Mouse (Mus musculus) adrenal gland, adult 2 months (tissue): ENCODE measurements around the gene H2-M5. TPM values are rescaled to one million over a fixed set of nuclear protein-coding genes. Genes with fewer than 3 reads are reported as not detected.

Experiments
- DNase-seq: peaks from one replicate; pipeline ENCODE4 v3.0.0; 2021
- polyA plus RNA-seq: library from polyadenylated mRNA; depleted of rRNA; stranded (reverse); fragments of >200 nt; gene quantifications from 2 replicates; pipeline ENCODE4 v1.2.3, GENCODE M21; 2012; rRNA removed
- total RNA-seq, 2 experiments: library from RNA; stranded (reverse); gene quantifications; 2 replicates each; pipeline ENCODE4 v1.2.3; 2021

H2-M5 gene
- total and polyA plus RNA-seq, 3 experiments = not detected

DNA sequence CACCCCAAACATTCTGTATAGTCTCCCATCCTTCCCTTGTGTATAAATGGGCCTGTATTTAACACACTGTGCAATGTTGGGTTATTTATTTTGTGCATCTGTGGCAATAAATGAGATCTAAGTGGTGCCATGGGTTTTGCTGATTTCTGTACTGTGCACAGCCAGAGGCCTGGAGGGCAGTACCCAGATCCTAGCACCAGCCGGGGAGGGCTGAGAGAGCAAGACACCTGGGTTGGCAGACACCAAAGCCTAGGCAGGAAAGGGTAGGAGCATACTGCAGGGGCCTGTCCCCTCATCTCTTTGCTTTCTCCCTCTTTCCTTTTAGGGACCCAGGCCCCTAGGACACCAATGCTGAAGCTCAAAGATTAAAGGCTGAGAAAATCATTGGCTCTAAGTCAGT lies 41.1 kb downstream of the H2-M5 start:
- DNase-seq = no peak

DNA sequence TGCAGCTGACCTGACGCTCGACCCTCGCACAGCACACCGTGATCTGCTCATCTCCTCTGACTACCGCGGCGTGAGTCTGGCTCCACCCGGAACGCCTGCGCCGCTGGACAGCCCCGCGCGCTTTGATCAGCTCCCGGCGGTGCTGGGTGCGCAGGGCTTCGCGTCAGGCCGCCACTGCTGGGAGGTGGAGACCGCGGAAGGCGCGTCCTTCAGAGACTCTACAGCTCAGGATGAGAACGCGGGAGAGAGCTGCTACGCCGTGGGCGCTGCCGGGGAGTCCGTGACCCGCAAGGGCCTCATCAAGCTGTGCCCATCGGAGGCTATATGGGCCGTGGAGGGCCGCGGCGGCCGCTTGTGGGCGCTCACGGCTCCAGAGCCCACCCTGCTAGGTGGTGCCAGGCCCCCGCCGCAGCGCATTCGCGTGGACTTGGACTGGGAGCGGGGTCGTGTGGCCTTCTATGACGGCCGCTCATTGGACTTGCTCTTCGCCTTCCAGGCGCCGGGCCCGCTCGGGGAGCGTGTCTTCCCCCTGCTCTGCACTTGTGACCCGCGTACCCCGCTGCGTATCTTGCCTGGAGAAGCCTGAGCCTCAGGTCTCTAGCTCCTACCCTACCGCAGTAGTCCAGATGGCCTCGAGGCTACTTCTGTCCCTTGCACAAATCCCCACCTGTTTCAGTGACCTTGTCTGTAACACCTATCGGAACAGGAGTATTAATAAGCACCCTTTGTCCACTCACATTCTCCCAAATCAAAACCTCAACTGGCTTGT lies 42.1 kb downstream of the H2-M5 start:
- DNase-seq = peak; percentile 85

DNA sequence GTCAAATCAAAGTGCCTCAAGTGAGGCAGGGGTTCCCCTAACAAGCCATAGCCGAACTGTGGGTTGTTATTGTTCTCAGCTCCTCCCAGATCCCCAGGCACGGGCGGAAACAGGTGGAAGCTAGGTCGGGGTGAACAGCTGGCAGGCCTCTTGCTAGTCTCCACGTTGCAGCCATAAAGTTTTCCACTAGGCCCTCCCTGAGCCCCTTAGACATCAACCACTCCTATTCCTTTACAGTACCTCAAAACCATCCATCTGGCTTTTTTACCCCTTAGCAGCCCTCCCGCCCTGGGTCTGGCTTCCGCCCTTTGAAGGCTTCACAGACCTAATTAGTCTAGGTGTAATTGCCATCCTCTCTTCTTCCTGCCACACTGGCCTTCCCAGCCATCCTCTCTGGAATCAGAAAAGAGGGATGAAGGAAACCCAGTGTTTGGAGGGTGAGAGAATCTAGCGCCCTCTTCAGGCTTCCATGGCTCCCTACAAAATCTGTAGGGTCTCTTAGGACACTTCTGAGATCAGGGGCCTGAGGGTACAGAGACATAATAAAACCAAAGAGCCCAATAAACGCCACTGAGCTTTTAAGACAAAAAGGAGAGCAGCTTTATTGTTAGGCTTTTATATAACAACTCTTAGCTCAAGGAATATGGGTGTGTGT lies 45.1 kb downstream of the H2-M5 start:
- DNase-seq = no peak

- no peak for DNase-seq
Observed at GRCm38 (mm10) chr17:36943691-36944090, 45.6 kb downstream of the H2-M5 start.

DNA sequence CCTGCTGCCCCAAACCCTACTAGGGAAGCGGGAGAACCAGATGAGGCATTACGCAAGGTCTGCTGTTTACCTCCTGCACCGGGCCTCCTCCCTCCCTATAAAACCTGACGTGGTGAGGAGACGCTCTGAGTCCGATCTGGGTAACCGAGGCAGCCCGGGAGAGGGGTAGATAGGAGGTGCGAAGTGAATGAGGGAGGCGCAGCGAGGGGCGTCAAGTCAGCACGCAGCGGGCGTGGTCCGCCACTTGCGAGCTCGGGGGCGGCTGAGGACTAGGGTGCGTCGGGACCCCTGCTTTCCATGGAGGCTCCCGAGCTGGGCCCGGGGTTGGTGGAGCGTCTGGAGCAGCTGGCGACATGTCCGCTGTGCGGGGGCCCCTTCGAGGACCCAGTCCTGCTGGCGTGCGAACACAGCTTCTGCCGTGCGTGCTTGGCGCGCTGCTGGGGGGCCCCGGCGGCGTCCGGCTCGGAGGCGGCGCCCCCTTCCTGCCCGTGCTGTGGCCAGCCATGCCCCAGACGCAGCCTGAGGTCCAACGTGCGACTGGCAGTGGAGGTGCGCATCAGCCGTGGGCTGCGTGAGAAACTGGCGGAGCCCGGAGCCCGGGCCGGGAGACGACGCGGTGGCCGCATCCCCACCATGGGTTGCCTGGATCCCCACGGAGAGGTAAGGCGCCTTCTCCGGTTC lies 46.4 kb downstream of the H2-M5 start, which contains the start of gene Rnf39:
Gene Rnf39, plus strand, starts transcription at position 128 of the 681 bp plus-strand sequence.
- peak; percentile 42 for DNase-seq

GRCm38 (mm10) chr17:36942391-36942790 lies 46.9 kb downstream of the H2-M5 start:
- DNase-seq = peak; percentile 51

GRCm38 (mm10) chr17:36938056-36938455 lies 51.3 kb downstream of the H2-M5 start:
- DNase-seq = peak; percentile 87

Other genes starting within 250 kb of the H2-M5 start
- not detected for gene H2-M10.5, start 216.6 kb downstream of the H2-M5 start, total RNA-seq
- gene H2-M10.5, start 216.6 kb downstream of the H2-M5 start, polyA plus RNA-seq = not detected in 2 replicates
- not detected for gene H2-M10.6, start 177.4 kb downstream of the H2-M5 start, total RNA-seq
- gene H2-M10.6, start 177.4 kb downstream of the H2-M5 start, polyA plus RNA-seq = not detected in 2 replicates
- gene Trim26, start 152.4 kb downstream of the H2-M5 start, total RNA-seq = 10 to 100 TPM; 49.1 to 54.6 TPM
- 38.8 and 40.9 TPM in 2 replicates for gene Trim26, start 152.4 kb downstream of the H2-M5 start, polyA plus RNA-seq
- not detected for gene Trim15, start 122.3 kb downstream of the H2-M5 start, total RNA-seq
- not detected in 2 replicates for gene Trim15, start 122.3 kb downstream of the H2-M5 start, polyA plus RNA-seq
- gene Trim10, start 120.0 kb downstream of the H2-M5 start, total RNA-seq = under 1 TPM; 0.12 to 0.14 TPM
- gene Trim10, start 120.0 kb downstream of the H2-M5 start, polyA plus RNA-seq = 0.04 TPM in 1 of 2 replicates, not detected in the other
- 1 to 10 TPM in 1 of 2 experiments, under 1 TPM in 1; 0.23 to 1.3 TPM for gene Trim40, start 99.4 kb downstream of the H2-M5 start, total RNA-seq
- gene Trim40, start 99.4 kb downstream of the H2-M5 start, polyA plus RNA-seq = 0.33 and 0.86 TPM in 2 replicates
- gene Trim31, start 91.4 kb downstream of the H2-M5 start, total RNA-seq = not detected
- not detected in 2 replicates for gene Trim31, start 91.4 kb downstream of the H2-M5 start, polyA plus RNA-seq
- gene Rnf39, start 46.6 kb downstream of the H2-M5 start, total RNA-seq = under 1 TPM; 0.35 to 0.49 TPM
- 0.29 and 2.1 TPM in 2 replicates for gene Rnf39, start 46.6 kb downstream of the H2-M5 start, polyA plus RNA-seq
- gene Ppp1r11, start 37.8 kb downstream of the H2-M5 start, total RNA-seq = 100 to 1,000 TPM; 104 to 111 TPM
- 21.4 and 23.1 TPM in 2 replicates for gene Ppp1r11, start 37.8 kb downstream of the H2-M5 start, polyA plus RNA-seq
- 10 to 100 TPM; 41.1 to 41.6 TPM for gene Znrd1, start 31.0 kb downstream of the H2-M5 start, total RNA-seq
- 11.6 and 12.8 TPM in 2 replicates for gene Znrd1, start 31.0 kb downstream of the H2-M5 start, polyA plus RNA-seq
- 10 to 100 TPM; 12.4 to 14.8 TPM for gene Znrd1as, start 30.9 kb downstream of the H2-M5 start, total RNA-seq
- gene Znrd1as, start 30.9 kb downstream of the H2-M5 start, polyA plus RNA-seq = 0.32 and 0.57 TPM in 2 replicates
- gene 2410137M14Rik, start 8.3 kb downstream of the H2-M5 start, total RNA-seq = not detected
- gene 2410137M14Rik, start 8.3 kb downstream of the H2-M5 start, polyA plus RNA-seq = not detected in 2 replicates
- gene Zfp57, start 11.6 kb upstream of the H2-M5 start, total RNA-seq = 1 to 10 TPM; 2.0 to 2.1 TPM
- 0.70 and 0.98 TPM in 2 replicates for gene Zfp57, start 11.6 kb upstream of the H2-M5 start, polyA plus RNA-seq
- gene Mog, start 33.9 kb upstream of the H2-M5 start, total RNA-seq = not detected
- gene Mog, start 33.9 kb upstream of the H2-M5 start, polyA plus RNA-seq = not detected in 2 replicates
- gene Gabbr1, start 56.4 kb upstream of the H2-M5 start, total RNA-seq = 10 to 100 TPM; 22.5 to 25.7 TPM
- gene Gabbr1, start 56.4 kb upstream of the H2-M5 start, polyA plus RNA-seq = 28.3 and 29.1 TPM in 2 replicates
- not detected for gene Olfr90, start 99.0 kb upstream of the H2-M5 start, total RNA-seq
- gene Olfr90, start 99.0 kb upstream of the H2-M5 start, polyA plus RNA-seq = not detected in 2 replicates
- gene Olfr91, start 108.7 kb upstream of the H2-M5 start, total RNA-seq = not detected
- not detected in 2 replicates for gene Olfr91, start 108.7 kb upstream of the H2-M5 start, polyA plus RNA-seq
- not detected for gene Olfr92, start 130.6 kb upstream of the H2-M5 start, total RNA-seq
- gene Olfr92, start 130.6 kb upstream of the H2-M5 start, polyA plus RNA-seq = not detected in 2 replicates
- not detected for gene Olfr93, start 172.0 kb upstream of the H2-M5 start, total RNA-seq
- gene Olfr93, start 172.0 kb upstream of the H2-M5 start, polyA plus RNA-seq = not detected in 2 replicates
- gene Ubd, start 204.4 kb upstream of the H2-M5 start, total RNA-seq = not detected
- gene Ubd, start 204.4 kb upstream of the H2-M5 start, polyA plus RNA-seq = not detected in 2 replicates
- not detected for gene Olfr94, start 211.5 kb upstream of the H2-M5 start, total RNA-seq
- gene Olfr94, start 211.5 kb upstream of the H2-M5 start, polyA plus RNA-seq = not detected in 2 replicates
- gene Olfr95, start 223.6 kb upstream of the H2-M5 start, total RNA-seq = not detected
- not detected in 2 replicates for gene Olfr95, start 223.6 kb upstream of the H2-M5 start, polyA plus RNA-seq
- not detected for gene Olfr96, start 230.6 kb upstream of the H2-M5 start, total RNA-seq
- gene Olfr96, start 230.6 kb upstream of the H2-M5 start, polyA plus RNA-seq = not detected in 2 replicates
- not detected for gene Olfr97, start 247.8 kb upstream of the H2-M5 start, total RNA-seq
- not detected in 2 replicates for gene Olfr97, start 247.8 kb upstream of the H2-M5 start, polyA plus RNA-seq